Mouse (Mus musculus) right cerebral cortex, postnatal 10 days (tissue): Measurements from ENCODE around the gene Traf3ip1.

Experiments used
- DNase-seq, 2 experiments: peaks; one replicate each; pipeline ENCODE4 v3.0.0; 2021; ENCODE audit warnings: low spot score in 2 of 2

Traf3ip1 gene

DNA sequence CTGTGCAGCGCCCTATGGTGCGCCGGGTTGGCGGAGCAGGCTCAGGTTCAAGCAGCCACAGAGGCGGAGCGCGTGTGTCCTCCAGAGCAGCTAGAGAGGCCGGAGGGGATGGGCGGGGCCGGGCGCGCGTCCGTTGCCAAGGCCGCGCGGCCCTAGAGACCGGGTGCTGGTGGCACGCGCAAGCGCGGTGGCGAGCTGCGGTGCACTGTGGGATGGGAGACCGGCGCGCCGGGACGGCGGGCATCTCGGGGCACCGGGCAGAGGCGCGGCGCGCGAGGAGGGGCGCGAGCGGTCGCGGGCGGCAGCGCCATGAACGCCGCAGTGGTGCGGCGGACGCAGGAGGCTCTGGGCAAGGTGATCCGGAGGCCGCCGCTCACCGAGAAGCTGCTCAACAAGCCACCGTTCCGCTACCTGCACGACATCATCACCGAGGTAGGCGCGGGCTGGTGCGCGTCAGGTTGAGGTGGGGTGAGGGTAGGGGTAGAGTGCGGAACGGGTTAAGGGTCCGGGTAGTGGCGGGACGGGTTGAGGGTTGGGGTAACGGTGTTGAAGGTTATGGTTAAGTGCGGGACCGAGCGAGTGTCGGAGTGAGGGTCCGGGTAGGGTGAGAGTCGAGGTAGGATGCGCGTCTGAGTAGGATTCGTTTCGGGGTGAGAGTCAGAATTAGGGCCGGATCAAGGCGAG lies at the start of gene Traf3ip1:
Gene Traf3ip1 (plus strand): TSS at position 191 of the 684 bp plus-strand sequence.
- peak; percentile 95 to 96 for DNase-seq

DNA sequence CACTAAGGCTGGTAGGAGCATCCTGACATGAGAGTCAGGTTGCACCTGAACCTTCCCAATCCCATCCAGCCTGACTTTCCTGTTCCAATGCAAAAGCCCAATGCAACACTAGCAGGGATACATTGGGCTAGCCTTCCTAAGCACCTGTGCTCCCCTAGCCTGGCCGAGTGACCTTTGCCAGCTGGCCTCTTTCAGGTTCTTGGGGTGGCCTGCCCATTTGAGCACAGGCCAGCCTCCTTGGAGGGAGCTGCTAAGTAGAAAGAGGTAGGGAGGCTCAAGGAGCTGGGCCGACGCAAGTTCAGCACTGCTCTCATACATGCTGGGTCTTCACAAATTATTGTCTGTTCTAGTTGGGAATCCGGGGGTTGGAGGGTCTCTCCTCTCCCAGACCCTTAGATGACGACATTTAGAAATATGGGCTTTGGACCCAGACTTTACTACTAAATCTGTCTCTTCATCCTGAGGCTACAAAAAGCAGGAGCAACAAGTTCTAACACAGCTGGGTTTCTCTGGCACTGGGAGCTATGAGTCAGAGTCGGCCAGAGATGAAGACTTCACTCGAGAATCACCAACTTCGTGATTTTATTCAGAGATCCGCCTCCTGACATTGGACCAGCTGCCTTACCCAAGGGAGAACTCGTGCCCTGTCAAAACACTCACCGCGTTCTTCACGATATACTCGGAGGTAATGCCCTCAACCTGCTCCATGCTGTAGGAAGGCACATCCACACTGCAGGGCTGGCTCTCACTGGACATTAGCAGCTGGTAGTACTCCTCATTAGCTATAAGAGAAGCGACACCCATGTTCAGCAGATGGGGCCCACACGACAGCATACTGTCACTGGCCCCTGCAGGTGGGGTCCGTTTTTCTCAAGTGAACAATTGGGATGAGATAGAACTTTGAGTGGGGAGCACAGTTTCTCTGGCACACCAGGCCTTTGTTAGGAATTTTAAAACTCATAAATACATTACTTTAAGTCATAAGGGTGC lies 49.3 kb upstream of the Traf3ip1 start:
- no peak for DNase-seq

DNA sequence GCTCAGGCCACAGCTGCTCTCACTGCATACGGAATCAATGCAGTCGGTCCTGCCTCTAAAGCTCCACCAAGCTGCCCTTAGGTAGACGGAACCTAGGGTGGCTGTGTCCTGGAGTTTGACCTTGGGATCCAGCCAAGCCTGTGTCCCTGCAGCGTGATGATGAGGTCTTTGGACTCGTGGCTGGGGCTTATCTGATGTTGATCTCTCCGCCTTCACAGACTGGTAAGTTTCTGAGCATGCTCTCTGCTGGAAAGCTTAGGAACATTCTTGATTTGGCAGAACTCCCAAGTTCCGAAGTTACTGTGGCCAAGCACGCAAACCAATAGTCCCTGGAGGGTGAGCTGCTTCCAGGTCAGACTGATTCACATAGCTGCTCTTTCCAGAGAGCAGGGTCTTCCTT lies 48.4 kb upstream of the Traf3ip1 start:
- no peak for DNase-seq

DNA sequence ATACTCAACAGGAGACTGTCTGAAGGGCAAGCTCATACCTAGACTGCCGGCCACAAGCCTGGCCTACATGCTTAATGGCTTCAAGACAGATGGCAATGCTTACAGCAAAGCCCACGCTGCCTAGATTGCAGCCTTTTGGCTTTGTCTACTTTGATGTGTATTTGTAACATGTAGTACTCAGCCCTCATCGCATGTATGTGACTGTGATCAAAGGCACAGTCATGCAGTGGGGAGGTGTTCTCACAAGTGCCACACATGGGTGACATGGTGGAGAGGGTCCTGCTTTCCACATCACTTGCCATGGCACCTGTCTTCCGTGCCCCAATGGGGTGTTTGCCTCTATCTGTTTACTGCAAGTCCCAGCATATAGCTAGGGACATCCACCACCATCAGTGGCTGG lies 47.9 kb upstream of the Traf3ip1 start:
- no peak for DNase-seq

DNA sequence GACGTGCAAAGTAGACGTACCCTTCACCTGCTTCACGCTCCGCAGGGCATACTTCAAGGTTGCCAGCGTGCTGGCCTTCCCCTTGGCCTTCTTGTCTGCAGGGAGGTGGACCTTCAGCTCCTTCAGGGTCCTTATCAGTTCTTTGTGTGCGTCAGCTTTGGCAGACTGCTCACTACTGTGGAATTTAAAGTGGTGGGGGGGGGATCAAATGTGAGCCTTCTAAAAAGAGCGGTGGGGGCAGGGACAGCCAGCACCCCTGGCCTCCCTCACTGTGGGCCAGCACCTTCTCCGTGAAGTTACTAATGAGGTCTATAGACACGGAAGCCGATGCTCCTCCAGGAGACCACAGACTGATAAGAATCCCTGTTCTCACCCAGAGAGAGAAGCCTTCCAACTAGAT lies 45.8 kb upstream of the Traf3ip1 start:
- no peak for DNase-seq

DNA sequence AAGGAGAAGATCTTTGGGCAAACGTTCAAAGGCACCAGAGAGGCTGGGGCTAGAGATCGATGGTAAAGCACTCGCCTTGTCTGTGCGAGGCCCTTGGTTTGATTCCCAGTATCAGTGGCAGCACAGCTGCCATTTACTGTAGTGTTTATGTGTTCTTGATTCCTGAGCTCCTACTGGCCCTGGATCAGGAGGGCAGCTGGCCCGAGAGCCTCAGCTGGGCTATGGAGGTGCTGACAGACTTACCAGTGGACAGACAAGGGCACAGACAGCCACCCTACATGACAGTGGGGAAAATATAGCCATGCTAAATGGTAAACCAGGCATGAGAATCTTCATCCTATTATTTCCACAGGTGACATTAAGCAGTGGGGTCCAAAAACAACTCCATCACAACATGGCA lies 43.6 kb upstream of the Traf3ip1 start:
- DNase-seq: no peak

DNA sequence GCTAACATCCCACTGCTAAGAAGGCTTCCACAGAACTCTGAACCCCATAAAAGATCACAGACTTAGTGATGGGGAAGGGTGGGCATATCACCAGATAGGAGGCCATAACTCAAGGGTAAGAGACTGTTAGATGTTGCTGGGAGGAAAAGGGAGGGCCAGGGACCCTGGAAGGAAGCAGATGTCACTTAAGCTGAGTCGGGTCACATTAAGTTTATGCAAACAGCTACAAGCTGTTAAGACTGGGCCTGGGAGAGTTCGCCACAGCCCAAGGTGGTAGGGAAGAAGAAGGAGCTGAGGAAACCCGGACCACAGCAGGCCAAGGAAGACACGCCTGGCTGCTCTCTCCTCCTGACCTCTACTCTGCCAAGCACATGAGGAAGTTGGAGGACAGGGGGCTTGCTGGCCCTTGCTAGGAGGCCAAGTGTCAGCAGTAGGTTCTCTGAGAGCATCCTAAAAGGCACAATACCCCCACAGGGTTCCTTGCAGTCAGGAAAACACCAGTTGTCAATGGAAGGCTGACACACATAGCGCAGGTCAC lies 42.8 kb upstream of the Traf3ip1 start:
- no peak for DNase-seq

DNA sequence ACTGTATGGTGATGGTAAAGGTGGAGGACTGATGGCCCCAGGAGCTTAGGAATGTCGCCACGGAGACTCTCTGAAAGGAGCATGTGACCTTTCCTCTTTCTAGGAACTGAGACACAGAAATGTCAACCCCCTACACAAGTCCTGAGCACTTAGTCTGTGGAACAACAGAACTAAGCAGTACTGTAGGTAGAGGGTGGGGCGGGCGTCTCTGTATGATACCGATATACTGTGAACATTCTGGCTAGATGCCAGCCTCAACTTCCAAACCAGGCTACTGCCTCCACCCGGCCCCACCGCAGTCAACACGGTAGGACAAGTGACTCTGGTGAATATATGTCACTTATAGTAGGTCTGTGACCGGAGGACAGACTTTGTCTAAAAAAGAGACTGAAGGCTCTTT lies 40.5 kb upstream of the Traf3ip1 start:
- no peak for DNase-seq

DNA sequence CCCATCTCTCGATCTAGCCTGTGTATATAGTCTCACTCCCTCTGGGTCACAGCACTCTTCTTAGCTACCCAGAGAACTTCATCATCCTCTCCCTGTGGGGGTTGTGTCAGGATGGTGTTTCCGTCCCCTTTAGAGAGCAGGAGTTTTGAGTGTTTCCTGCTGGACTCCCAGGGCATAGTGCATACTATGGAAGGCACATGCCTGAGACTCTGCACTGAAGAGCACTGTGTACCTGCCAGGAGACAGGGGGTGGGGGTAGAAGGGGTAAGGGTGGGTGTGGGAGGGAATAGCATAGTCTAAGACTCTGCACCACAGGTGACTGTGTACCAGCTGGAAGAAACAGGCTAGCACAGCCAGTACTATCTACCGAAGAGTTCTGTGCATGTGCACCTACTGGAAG lies 40.1 kb upstream of the Traf3ip1 start:
- DNase-seq: no peak

DNA sequence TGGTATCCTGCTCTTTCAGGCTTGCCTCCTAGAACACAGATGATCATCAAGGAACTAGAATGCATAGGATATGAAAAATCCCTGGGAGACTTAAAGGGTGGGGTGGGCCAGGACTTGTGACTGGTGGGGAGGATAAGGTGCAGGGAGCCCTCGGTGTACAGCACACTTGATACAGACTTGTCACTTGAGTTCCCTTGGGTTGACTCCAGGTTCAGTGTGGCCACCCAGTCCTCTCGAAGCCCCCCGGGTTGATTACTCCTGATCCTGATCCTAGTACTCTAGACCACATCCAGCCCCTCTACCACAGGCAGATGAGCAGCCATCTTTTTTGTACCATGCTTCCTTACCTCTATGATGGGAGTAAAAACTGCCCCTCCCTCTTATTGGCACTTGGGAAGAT lies 39.5 kb upstream of the Traf3ip1 start:
- DNase-seq: no peak

DNA sequence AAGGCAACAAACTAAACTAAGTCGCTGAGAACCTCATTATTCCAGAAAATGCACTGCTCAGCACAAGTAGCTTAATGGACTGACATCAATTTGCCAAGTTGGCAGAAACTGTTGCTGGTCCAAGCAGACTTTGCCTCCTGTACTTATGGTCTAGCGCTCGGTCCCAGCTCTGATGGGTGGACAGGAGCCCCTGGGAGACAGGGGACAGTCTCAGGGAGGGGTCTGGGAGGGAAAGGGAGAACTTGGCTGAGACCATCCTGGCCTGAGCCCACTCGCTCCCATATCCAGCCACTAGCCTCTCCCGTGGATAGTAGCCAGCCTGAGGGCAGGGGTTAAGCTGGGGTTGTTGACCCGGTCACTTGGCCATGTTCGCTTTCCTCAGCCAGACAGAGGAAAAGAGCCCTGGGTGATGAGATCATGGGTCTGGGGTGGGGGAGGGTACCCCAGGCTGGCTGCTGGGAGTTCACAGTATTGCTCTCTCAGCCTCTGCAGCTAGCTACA lies 38.7 kb upstream of the Traf3ip1 start:
- peak in 1 of 2 experiments; percentile 47 for DNase-seq

DNA sequence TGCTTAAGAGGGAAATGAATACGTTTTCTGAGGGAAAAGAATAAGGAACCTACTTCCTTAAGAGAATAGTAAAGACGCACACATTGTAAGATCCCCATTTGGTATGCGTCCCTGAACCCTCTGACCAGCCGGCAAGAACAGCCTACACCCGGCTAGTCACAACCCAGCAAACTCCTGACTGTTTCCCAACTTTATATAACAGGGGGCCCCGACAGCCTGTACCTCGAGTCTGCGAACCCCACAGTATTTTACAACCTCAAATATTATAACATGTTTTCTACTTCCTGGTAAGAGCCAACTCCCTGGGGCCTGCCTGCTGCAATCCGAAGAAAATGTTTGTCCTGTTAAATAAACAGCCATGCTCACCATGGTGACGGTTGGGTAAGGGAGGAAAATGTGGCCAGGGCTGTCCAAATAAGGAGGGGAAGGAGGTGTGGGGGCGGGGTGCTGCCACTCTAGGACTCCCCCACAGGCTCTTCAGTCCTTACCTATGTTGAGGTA lies 38.1 kb upstream of the Traf3ip1 start:
- peak; percentile 56 to 69 for DNase-seq

DNA sequence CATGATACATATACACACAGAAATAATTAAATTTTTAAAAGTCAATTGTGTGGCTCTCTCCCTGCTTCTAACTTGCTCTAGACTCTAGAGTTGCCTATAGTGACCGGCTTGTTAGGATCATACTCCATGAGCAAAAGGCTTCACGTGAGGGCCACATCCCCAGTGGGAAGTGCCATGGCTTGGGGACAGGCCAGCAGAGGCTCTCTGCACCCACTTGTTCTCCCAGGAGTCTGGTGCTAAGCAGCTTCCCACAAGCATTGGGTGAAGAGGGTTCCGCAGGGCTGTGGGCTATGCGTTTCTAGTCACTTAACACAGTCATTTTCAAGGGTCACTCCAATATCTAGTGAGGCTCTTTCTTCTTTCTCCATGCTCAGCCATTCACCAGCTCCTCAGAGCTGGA lies 37.3 kb upstream of the Traf3ip1 start:
- DNase-seq: no peak

DNA sequence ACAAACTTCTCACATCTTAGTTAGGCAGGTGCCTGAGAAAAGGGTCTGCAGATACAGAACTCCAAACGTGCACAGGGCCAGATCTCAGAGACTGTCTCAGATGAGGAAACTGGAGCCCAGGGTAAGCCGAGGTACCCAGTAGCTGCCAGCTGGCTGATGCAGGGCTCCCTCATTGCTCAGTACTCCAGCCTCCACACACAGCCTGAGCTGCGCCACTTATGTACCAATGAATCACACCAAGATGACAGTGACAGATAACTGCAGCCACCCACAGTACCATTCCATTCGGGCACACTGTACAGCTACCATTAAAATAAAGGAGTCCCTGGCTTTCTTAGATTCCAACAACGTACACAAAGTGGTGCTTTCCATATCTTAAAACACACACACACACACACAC lies 36.7 kb upstream of the Traf3ip1 start:
- DNase-seq: peak; percentile 57 to 77

DNA sequence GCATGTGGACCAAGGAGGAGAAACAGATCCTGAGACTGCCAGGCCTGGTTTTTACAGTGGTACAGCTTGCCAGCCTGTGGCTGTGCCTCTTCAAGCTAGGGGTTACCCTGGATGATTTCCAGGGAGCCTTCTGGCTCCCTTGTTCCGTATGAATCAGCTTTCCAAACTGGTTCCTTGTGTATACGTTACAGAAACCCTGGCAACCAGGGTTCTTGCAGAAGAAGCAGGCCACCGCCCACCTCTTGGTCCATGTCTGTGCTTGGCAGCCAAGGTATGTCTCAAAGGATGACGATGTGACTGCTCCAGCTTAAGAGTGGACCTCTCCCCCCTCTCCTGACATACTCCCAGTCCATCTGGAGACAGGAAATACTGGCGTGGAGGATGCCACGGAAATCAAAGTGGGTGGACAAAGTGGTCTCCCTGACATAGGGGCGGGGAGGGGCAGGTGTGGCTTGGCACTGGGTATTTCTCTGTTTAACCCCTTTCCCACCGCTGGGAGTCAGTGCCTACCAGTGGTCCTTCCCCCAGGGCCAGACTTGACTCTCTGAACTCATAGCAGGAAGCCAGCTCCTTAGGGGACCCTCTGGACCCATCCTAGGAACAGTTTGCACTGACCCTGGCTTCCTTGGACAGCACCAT lies 36.1 kb upstream of the Traf3ip1 start:
- peak; percentile 61 to 87 for DNase-seq

DNA sequence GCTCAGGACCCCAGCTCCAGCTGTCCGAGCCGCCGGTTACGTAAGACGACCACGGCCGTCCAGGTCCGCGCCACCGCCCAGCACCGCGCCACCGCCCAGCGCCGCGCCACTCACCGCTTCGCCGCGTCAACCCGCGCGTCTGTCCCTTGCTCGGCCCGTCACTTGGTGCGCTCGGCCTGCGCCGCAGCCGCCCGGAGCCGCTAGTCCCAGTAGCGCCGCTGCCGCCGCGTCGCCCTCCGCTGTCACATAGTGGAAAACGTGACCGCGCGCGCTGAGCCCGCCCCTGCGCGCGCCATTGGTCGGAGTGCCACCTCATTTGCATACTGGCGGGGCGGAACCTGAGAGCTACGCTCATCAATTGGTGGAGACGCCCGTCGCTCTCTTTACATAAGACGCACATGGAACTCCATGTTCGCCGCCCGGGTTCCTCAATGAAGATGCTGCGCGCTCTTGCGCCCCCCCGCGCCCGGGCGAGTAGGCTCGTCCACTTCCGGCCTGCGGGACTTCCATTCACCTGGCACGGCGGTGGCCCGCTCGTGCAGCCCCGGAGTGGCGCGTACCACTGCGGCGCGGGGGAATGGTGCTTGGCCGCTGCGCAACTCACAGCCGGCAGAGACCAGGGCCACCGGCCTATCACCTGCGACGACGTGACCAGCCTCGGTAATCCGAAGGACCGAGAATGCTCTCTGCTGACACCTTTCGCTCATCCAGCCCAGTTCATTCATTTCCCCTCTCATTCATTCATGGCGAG lies 35.2 kb upstream of the Traf3ip1 start, which contains the start of gene Per2:
Gene Per2 (minus strand): TSS at position 266 of the 751 bp plus-strand sequence.
- peak; percentile 99 to 100 for DNase-seq

DNA sequence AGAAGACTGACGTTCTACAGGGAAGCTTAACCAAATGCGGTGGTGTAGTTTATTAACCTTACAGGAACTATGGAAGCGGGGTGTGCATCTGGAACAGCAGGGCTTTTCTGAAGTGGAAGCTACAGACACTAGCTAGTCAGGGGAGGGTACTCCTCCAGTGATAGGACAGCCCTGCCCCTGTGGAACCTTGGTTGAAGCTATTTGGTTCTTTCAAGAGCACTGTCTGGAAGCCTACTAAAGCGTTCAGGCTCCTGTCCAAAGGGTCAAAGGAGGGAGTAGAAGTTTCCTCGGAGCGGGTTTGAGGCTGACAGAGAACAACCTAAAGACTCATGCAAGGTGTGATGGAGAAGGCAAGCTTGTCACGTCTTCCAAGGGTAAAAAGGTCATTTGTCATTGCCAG lies 34.4 kb upstream of the Traf3ip1 start:
- peak in 1 of 2 experiments; percentile 26 for DNase-seq

DNA sequence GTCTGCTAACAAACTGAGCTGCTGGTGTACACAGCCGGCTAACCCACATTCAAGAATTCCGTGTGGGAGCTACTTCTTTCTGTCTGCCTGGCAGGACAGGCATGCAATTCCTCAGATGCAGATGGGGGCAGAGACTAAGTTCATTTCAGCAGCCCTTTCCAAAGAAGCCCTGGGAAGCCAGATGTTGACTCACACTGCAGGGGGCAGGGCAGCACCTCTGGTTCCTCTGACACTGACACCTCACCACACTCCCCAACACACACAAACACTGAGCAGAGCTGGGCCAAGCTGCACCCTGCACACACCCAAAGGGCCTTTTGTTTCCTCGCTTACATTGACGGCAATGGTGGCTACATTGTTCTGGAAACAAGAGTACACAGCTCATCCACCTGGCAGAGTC lies 33.9 kb upstream of the Traf3ip1 start:
- DNase-seq: peak in 1 of 2 experiments; percentile 22

DNA sequence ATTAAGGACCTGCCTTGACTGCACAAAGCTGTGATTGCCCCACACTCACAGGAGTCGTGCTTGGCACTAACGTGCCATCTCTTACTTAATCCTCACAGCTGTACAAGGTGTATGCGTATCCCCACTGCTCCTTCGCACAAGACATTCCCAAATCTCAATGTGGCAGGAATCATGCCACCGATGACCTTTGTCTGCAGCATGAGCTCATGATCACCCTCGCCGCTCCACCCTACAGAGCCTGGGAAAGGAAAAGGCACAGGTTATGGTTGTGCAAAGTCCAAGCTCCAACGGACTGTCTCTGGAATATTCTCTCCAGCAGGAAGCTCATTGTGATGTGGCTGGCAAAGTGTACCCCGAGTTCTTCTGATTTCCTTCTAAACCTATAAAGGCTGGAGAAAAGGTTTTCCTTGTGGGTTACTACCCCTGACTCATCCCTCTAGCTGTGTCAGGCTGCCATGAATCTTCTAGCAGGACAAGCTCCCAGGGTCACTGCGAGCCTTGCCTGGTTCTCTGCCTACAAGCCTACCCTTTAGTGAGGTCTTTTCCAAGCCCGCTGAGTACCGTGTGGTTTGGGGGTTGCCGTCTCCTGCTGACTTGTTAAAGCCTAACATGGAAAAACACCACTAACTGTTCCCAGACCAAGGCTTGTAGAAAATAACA lies 31.0 kb upstream of the Traf3ip1 start:
- no peak for DNase-seq

DNA sequence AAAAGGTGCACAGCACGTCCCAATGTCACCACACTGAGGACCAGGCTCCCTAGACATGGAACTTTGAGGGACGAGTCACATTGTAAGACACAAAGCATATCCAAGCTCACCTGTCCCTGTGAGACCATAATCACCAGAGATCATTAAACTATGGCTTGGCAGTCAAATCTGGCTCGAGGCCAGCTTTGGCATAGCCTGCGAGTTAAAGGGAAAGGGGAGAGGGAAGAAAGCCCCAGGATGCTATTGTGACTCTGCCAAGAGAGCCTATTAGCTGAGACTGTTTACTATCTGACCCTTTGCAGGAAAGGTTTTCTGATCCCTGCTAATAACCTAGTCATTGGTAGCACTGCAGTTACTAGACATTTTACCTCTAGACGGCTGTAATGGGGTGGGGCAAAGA lies 30.0 kb upstream of the Traf3ip1 start:
- DNase-seq: no peak
